Mouse (Mus musculus): ENCODE results near the gene Mettl6.

DNA sequence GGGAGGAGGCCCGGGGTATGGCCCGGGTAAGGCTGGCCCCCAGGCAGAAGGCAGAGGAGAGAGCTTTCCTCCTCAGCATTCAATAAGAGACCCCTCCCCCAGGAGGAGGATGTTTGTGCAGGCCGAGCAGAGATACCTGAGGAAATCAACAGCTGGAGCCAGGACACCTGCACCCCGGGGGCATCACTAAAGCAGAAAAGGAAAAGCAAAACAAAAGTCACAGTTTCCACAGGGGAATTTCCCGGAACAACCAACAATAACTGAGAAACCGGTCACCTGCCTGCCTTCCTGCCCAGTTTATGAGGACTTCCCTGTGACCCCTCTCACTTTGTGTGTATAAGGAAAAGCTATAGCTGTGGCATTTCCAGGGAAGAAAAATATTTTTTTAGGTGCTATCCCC, 51.2 kb downstream of the Mettl6 start:
- TF ChIP-seq CTCF (IDR thresholded peaks at IDR 0.05; ENCODE audit: control insufficient read depth, insufficient read depth, insufficient read length) = no peak
- TF ChIP-seq MYOG (IDR thresholded peaks at IDR 0.05; ENCODE audit: control insufficient read depth, extremely low read depth, insufficient read length) = no peak
- TF ChIP-seq MAX (IDR thresholded peaks at IDR 0.05) = no peak
- no peak for TF ChIP-seq USF1 (IDR thresholded peaks at IDR 0.05; ENCODE audit: low read depth)
- TF ChIP-seq MYOD1 (IDR thresholded peaks at IDR 0.05; ENCODE audit: control insufficient read depth, insufficient read length, low read depth) = no peak
- no peak for TF ChIP-seq CEBPB (IDR thresholded peaks at IDR 0.05; ENCODE audit: low read depth)
